Mouse (Mus musculus) liver, embryonic 11.5 days (tissue): ENCODE data around the gene Micall1. TPM values are rescaled to one million over a fixed set of nuclear protein-coding genes. Genes with fewer than 3 reads are reported as not detected.

ENCODE experiments used
- ATAC-seq: fragments of 200-750 bp; cut with Nextera tagmentation; replicated peaks from 2 replicates; pipeline ENCODE4 v1.8.0; 2017; ENCODE audit warnings: moderate number of reproducible peaks, mild to moderate bottlenecking, moderate TSS enrichment, moderate library complexity; ENCODE audit not compliant: low FRiP score
- DNase-seq: peaks from one replicate; pipeline ENCODE4 v3.0.0-alpha.2; 2017; ENCODE audit warnings: low spot score
- H3K27ac ChIP-seq: fragments of 300-500 bp; sonication (generic); 2 replicates; pipeline ENCODE4 v1.5.1; 2014; ENCODE audit warnings: mild to moderate bottlenecking, low read depth, low read length, control low read depth
- H3K27me3 ChIP-seq: fragments of 300-500 bp; sonication (generic); replicated peaks from 2 replicates; pipeline ENCODE4 v1.6.1; 2014; ENCODE audit warnings: low read length, mixed read lengths; ENCODE audit not compliant: control insufficient read depth, insufficient read depth
- H3K36me3 ChIP-seq: fragments of 300-500 bp; sonication (generic); 2 replicates; pipeline ENCODE4 v1.6.1; 2014; ENCODE audit warnings: mild to moderate bottlenecking, low read length, moderate library complexity, mixed read lengths; ENCODE audit not compliant: control insufficient read depth, insufficient read depth
- H3K4me1 ChIP-seq: fragments of 300-500 bp; sonication (generic); replicated peaks from 2 replicates; pipeline ENCODE4 v1.6.1; 2014; ENCODE audit warnings: low read length, mixed read lengths; ENCODE audit not compliant: control insufficient read depth, insufficient read depth
- H3K4me2 ChIP-seq: fragments of 300-500 bp; sonication (generic); 2 replicates; pipeline ENCODE4 v1.6.1; 2014; ENCODE audit warnings: mild to moderate bottlenecking, control low read depth, moderate library complexity
- H3K4me3 ChIP-seq: fragments of 300-500 bp; sonication (generic); 2 replicates; pipeline ENCODE4 v1.5.1; 2014; ENCODE audit warnings: low read depth, low read length, control low read depth
- H3K9ac ChIP-seq: fragments of 300-500 bp; sonication (generic); 2 replicates; pipeline ENCODE4 v1.6.1; 2014; ENCODE audit warnings: low read depth, low read length, control low read depth
- H3K9me3 ChIP-seq: fragments of 300-500 bp; sonication (generic); 2 replicates; pipeline ENCODE4 v1.6.1; 2016; ENCODE audit warnings: low read length, inconsistent platforms, mixed read lengths; ENCODE audit not compliant: control insufficient read depth
- WGBS: fragments of 180-500 bp; shearing (Covaris S2); extraction: QIAGEN DNeasy Blood & Tissue Kit; methylation state at CpG from one replicate; pipeline ENCODE4 v1.1.7; 2014; 5-methylcytosine and 5-hydroxymethylcytosine counted together
- polyA plus RNA-seq: library from polyadenylated mRNA; unstranded; fragments of >200 nt; fragmentation: Nextera tagmentation; extraction: Ambion mirVana; gene quantifications from 2 replicates; pipeline ENCODE4 v1.2.1, GENCODE M21; 2014

The Micall1 gene
- polyA plus RNA-seq, 1 experiment from 2014 or later, result 4.1 TPM

- peaks cover 28% of the 10 kb centered on the region for H3K36me3 ChIP-seq
- 90% methylated on average over 10 of the region's 10 CpGs for WGBS
- H3K4me2 ChIP-seq, result no peak overlapping the region
- no peak for DNase-seq
- no peaks in the 10 kb centered on the region for H3K9me3 ChIP-seq
- H3K9ac ChIP-seq, result no peak overlapping the region
- H3K4me3 ChIP-seq, result no peak overlapping the region
- no peak overlapping the region for H3K27ac ChIP-seq
- no peaks in the 10 kb centered on the region for H3K27me3 ChIP-seq
- no peak for ATAC-seq
- no peaks in the 10 kb centered on the region for H3K4me1 ChIP-seq
Measured at GRCm38 (mm10) chr15:79130782-79131181, 22.1 kb downstream of the Micall1 start.

GRCm38 (mm10) chr15:79131442-79131841, 22.7 kb downstream of the Micall1 start:
- ATAC-seq (no peak), DNase-seq (no peak)
- 82% methylated on average over 7 of the region's 7 CpGs for WGBS
- no peaks in the 10 kb centered on the region for H3K9me3 ChIP-seq
- no peak overlapping the region for H3K4me3 ChIP-seq
- H3K27me3 ChIP-seq, result no peaks in the 10 kb centered on the region
- H3K27ac ChIP-seq, result no peak overlapping the region
- H3K4me1 ChIP-seq, result no peaks in the 10 kb centered on the region
- H3K36me3 ChIP-seq, result peaks cover 25% of the 10 kb centered on the region
- no peak overlapping the region for H3K4me2 ChIP-seq
- H3K9ac ChIP-seq, result no peak overlapping the region

GRCm38 (mm10) chr15:79133191-79133661, 24.5 kb downstream of the Micall1 start:
- no peak for ATAC-seq
- Histone ChIP-seq H3K36me3 (peaks cover 10% of the 10 kb centered on the region), H3K9me3 (no peaks in the 10 kb centered on the region), H3K4me3 (no peak overlapping the region), H3K27me3 (no peaks in the 10 kb centered on the region), H3K27ac (no peak overlapping the region), H3K4me2 (no peak overlapping the region), H3K9ac (no peak overlapping the region), H3K4me1 (no peaks in the 10 kb centered on the region)
- WGBS, result 79% methylated on average over 6 of the region's 6 CpGs
- DNase-seq, result no peak

- no peak for ATAC-seq
- Histone ChIP-seq H3K36me3 (peaks cover 6% of the 10 kb centered on the region; the same call in 1 of the 2 replicates), H3K27me3 (no peaks in the 10 kb centered on the region), H3K4me1 (no peaks in the 10 kb centered on the region), H3K4me2 (no peak overlapping the region), H3K9me3 (no peaks in the 10 kb centered on the region), H3K27ac (no peak overlapping the region), H3K4me3 (no peak overlapping the region), H3K9ac (no peak overlapping the region)
- DNase-seq, result no peak
- 78% methylated on average over 9 of the region's 9 CpGs for WGBS
Measured at GRCm38 (mm10) chr15:79134496-79135270, 26.0 kb downstream of the Micall1 start.

- Histone ChIP-seq H3K9me3 (no peaks in the 10 kb centered on the region), H3K9ac (no peak overlapping the region), H3K4me3 (no peak overlapping the region), H3K4me1 (peaks cover 1% of the 10 kb centered on the region), H3K27me3 (no peaks in the 10 kb centered on the region), H3K36me3 (peaks cover 6% of the 10 kb centered on the region; the same call in 1 of the 2 replicates), H3K4me2 (no peak overlapping the region), H3K27ac (no peak overlapping the region)
- no peak for ATAC-seq
- 80% methylated on average over 9 of the region's 9 CpGs for WGBS
- DNase-seq, result no peak
Measured at GRCm38 (mm10) chr15:79135332-79135731, 26.6 kb downstream of the Micall1 start.

GRCm38 (mm10) chr15:79135783-79136575, 27.3 kb downstream of the Micall1 start:
- DNase-seq, result no peak
- Histone ChIP-seq H3K4me2 (no peak overlapping the region), H3K36me3 (peaks cover 6% of the 10 kb centered on the region; the same call in 1 of the 2 replicates), H3K9me3 (no peaks in the 10 kb centered on the region), H3K4me3 (no peak overlapping the region), H3K27me3 (no peaks in the 10 kb centered on the region), H3K4me1 (peaks cover 3% of the 10 kb centered on the region), H3K9ac (no peak overlapping the region), H3K27ac (no peak overlapping the region)
- ATAC-seq, result no peak
- WGBS, result 78% methylated on average over 11 of the region's 11 CpGs

- WGBS, result 51% methylated on average over 10 of the region's 10 CpGs
- H3K36me3 ChIP-seq, result peaks cover 1% of the 10 kb centered on the region
- H3K4me2 ChIP-seq, result no peak overlapping the region
- no peak overlapping the region for H3K4me3 ChIP-seq
- DNase-seq (no peak), ATAC-seq (no peak)
- no peak overlapping the region for H3K9ac ChIP-seq
- H3K9me3 ChIP-seq, result no peaks in the 10 kb centered on the region
- H3K27me3 ChIP-seq, result no peaks in the 10 kb centered on the region
- peaks cover 10% of the 10 kb centered on the region for H3K4me1 ChIP-seq
- no peak overlapping the region for H3K27ac ChIP-seq
Measured at GRCm38 (mm10) chr15:79139640-79140039, 30.9 kb downstream of the Micall1 start.

GRCm38 (mm10) chr15:79140866-79141565, 32.3 kb downstream of the Micall1 start, which contains the start of the genes Polr2f and 1700088E04Rik:
Polr2f (plus strand) TSS chr15:79141009.
1700088E04Rik (minus strand) TSS chr15:79141253.
- WGBS, result under 1% methylated on average over 57 of the region's 57 CpGs

More at GRCm38 (mm10) chr15:79140866-79141565, 32.3 kb downstream of the Micall1 start, which contains the start of the genes Polr2f and 1700088E04Rik:
- ATAC-seq, result peak; percentile 90
- H3K36me3 ChIP-seq, result peaks cover 10% of the 10 kb centered on the region
- H3K9ac ChIP-seq, result peak within 1 kb of the TSS; percentile 98
- H3K4me2 ChIP-seq, result peak within 1 kb of the TSS; percentile 99
- peaks cover 10% of the 10 kb centered on the region for H3K4me1 ChIP-seq
- peak within 1 kb of the TSS; percentile 66 for H3K27ac ChIP-seq
- DNase-seq, result peak; percentile 94
- H3K4me3 ChIP-seq, result peak within 1 kb of the TSS; percentile 95
- H3K9me3 ChIP-seq, result no peaks in the 10 kb centered on the region
- no peaks in the 10 kb centered on the region for H3K27me3 ChIP-seq
